Mouse (Mus musculus) hindbrain, embryonic 10.5 days (tissue): Measurements from ENCODE around the gene Slc39a5. TPM values are rescaled to one million over a fixed set of nuclear protein-coding genes. Genes with fewer than 3 reads are reported as not detected.

Experiments
- DNase-seq: peaks from one replicate; pipeline ENCODE4 v3.0.0-alpha.2; 2017; ENCODE audit warnings: low spot score
- H3K27ac ChIP-seq: fragments of 300-500 bp; sonication (generic); 2 replicates; pipeline ENCODE4 v1.5.1; 2016; ENCODE audit warnings: mild to moderate bottlenecking, moderate library complexity
- H3K27me3 ChIP-seq: fragments of 300-500 bp; sonication (generic); 2 replicates; pipeline ENCODE4 v1.6.1; 2016; ENCODE audit warnings: mild to moderate bottlenecking; ENCODE audit not compliant: poor library complexity, insufficient read depth, severe bottlenecking
- H3K36me3 ChIP-seq: fragments of 300-500 bp; sonication (generic); 2 replicates; pipeline ENCODE4 v1.6.1; 2016; ENCODE audit warnings: mild to moderate bottlenecking, moderate library complexity
- H3K4me1 ChIP-seq: fragments of 300-500 bp; sonication (generic); replicated peaks from 2 replicates; pipeline ENCODE4 v1.6.1; 2016; ENCODE audit warnings: mild to moderate bottlenecking
- H3K4me3 ChIP-seq: fragments of 300-500 bp; sonication (generic); 2 replicates; pipeline ENCODE4 v1.5.1; 2016; ENCODE audit warnings: mild to moderate bottlenecking, moderate library complexity
- H3K9me3 ChIP-seq: fragments of 300-500 bp; sonication (generic); 2 replicates; pipeline ENCODE4 v1.6.1; 2016; ENCODE audit warnings: mild to moderate bottlenecking, moderate library complexity
- WGBS: fragments of 180-500 bp; shearing (Covaris S2); methylation state at CpG from one replicate; pipeline ENCODE4 v1.1.7; 2016; 5-methylcytosine and 5-hydroxymethylcytosine counted together
- polyA plus RNA-seq: library from polyadenylated mRNA; unstranded; fragments of >200 nt; fragmentation: Nextera tagmentation; extraction: Ambion mirVana; gene quantifications from 2 replicates; pipeline ENCODE4 v1.2.1, GENCODE M21; 2016

The Slc39a5 gene
- polyA plus RNA-seq, 1 experiment from 2014 or later = not detected

DNA sequence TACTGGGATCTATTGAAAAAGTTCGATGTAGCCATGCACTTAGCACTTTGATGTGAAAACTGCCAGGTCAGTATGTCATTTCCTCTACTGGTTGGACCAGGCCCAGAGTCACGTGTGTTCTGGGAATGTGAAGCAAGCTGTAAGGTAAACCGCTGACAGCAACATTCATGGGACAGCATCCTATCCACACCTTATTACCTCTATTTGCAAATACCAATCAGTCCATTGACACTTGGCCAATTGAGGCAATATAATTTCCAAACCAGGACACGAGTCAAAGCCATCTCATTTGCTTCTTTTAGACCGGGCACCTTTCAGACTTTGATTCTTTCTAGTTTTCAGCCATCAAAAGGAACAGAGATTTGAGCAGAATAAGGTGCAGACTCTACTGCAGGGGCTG is 28.0 kb upstream of the Slc39a5 start:
- Histone ChIP-seq H3K27ac (no peak overlapping the region), H3K4me1 (no peaks in the 10 kb centered on the region), H3K27me3 (no peaks in the 10 kb centered on the region), H3K9me3 (no peaks in the 10 kb centered on the region), H3K36me3 (peaks cover 87% of the 10 kb centered on the region), H3K4me3 (no peak overlapping the region)
- DNase-seq = no peak
- WGBS = 92% methylated on average over 5 of the region's 5 CpGs

DNA sequence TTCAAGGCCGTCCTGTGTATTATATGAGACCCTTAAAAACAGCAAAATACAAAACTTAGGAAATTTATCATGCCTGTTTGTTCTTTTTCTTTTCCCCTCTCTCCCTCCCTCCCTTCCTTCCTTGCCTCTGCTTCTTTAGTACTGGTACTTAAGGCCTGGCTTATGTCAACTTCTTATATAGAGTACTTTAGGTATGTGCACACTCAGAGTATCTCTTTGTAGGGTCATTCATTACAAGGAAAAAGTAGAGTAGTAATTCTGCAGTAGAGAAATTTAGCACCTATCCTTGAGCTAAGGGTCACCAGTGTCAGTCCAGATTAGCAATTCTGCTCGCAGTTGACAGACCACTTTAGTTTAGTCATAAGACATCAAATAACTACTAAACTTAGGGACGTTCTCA is 24.2 kb upstream of the Slc39a5 start:
- peaks cover 92% of the 10 kb centered on the region for H3K36me3 ChIP-seq
- no peaks in the 10 kb centered on the region for H3K27me3 ChIP-seq
- no peaks in the 10 kb centered on the region for H3K4me1 ChIP-seq

DNA sequence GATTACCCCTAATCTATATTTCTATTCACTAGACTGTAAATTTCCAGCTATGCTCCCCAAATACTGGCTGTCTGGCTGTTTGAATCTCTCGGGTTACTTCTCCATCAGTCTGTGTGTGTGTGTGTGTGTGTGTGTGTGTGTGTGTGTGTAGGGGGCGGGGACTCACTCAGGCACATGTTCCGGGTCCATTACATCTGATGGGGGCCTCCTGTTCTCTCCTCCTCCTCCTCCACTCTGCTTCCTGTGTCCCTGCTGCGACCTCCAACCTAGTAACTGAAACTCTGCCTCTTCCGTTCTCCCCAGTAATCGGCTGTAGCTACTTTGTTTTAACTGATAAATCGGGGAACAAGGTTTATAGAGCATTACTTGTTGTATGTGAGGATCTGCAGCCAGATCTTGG is 23.6 kb upstream of the Slc39a5 start:
- DNase-seq = no peak
- Histone ChIP-seq H3K27ac (no peak overlapping the region), H3K4me1 (no peaks in the 10 kb centered on the region), H3K4me3 (no peak overlapping the region), H3K9me3 (no peaks in the 10 kb centered on the region), H3K36me3 (peaks cover 92% of the 10 kb centered on the region), H3K27me3 (no peaks in the 10 kb centered on the region)
- 80% methylated on average over 7 of the region's 7 CpGs for WGBS

More for the DNA sequence above, 24.2 kb upstream of the Slc39a5 start:
- no peak overlapping the region for H3K4me3 ChIP-seq
- no peak for DNase-seq
- 92% methylated on average over 3 of the region's 3 CpGs for WGBS
- H3K9me3 ChIP-seq = no peaks in the 10 kb centered on the region
- H3K27ac ChIP-seq = no peak overlapping the region

GRCm38 (mm10) chr10:128422426-128422825 is 21.4 kb upstream of the Slc39a5 start:
- Histone ChIP-seq H3K27me3 (no peaks in the 10 kb centered on the region), H3K4me1 (no peaks in the 10 kb centered on the region), H3K9me3 (no peaks in the 10 kb centered on the region), H3K27ac (no peak overlapping the region), H3K4me3 (no peak overlapping the region), H3K36me3 (peaks cover 95% of the 10 kb centered on the region)
- no peak for DNase-seq
- WGBS = 89% methylated on average over 5 of the region's 5 CpGs

DNA sequence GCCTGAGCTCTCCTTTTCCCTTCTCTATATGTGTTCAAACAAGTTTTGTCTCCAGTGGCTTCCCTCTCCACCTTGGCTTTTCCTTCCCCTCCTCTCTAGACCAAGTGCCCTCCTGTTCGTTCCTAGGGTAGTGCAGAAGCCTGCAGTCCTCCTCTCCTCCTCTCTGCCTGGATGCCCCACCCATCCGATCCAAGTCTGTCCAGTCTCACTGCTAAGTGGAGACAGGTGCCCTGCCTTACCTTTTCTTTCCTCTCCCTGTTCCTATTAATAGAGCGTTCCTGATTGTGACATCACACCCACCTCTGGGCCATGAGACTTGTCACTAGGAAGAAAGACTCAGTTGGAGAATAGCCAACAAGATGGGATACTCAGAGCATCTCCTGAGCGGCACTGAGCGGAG is 13.8 kb upstream of the Slc39a5 start:
- WGBS = 94% methylated on average over 5 of the region's 5 CpGs
- DNase-seq = no peak
- no peaks in the 10 kb centered on the region for H3K9me3 ChIP-seq
- H3K36me3 ChIP-seq = peaks cover 65% of the 10 kb centered on the region
- no peak overlapping the region for H3K4me3 ChIP-seq
- H3K27ac ChIP-seq = no peak overlapping the region
- no peaks in the 10 kb centered on the region for H3K27me3 ChIP-seq
- H3K4me1 ChIP-seq = peaks cover 39% of the 10 kb centered on the region

- no peaks in the 10 kb centered on the region for H3K27me3 ChIP-seq
- no peaks in the 10 kb centered on the region for H3K9me3 ChIP-seq
- H3K27ac ChIP-seq = no peak overlapping the region
- DNase-seq = no peak
- H3K36me3 ChIP-seq = peaks cover 51% of the 10 kb centered on the region
- H3K4me3 ChIP-seq = peak overlapping the region; percentile 87
- 75% methylated on average over 1 of the region's 1 CpGs for WGBS
- peaks cover 53% of the 10 kb centered on the region for H3K4me1 ChIP-seq
These were observed 12.0 kb upstream of the Slc39a5 start for GRCm38 (mm10) chr10:128413076-128413475.

DNA sequence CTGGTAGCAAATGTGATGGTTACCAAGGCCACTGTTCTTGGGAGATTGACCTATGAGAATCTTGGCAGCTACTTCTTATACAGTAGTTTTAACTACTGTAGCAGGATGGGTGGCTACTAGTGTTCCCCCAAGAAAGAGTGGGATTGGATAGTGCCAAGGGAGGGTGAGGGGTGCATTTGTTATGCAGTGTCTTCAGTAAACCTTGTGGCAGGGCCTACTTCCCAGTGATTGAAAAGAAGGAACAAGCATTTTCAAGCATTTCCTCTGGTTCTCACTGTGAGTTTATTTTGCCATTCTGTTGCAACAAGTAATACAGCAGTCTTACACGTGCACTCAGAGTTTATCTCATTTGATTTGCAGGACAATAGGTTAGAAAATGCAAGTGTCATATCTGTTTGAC is 11.5 kb upstream of the Slc39a5 start:
- peak overlapping the region; percentile 96 for H3K27ac ChIP-seq

DNA sequence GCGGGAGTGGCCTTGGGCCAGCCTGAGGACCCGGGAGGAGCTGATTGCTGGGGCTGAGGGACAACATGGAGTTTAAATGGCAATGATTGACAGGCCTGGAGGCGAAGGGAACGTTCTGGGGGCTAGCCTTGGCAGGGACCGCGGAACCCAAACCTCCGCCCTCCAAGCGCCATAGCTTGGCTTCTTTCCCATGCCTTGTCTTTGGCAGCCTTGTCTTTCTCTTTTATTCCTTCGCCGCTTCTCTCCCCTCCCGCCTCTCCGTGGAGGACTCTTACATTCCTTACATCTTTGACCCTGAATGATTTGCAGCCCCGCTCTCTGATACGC is 11.0 kb upstream of the Slc39a5 start:
- Histone ChIP-seq H3K4me3 (peak overlapping the region; percentile 87), H3K36me3 (peaks cover 51% of the 10 kb centered on the region), H3K27ac (peak overlapping the region; percentile 96), H3K4me1 (peaks cover 57% of the 10 kb centered on the region), H3K27me3 (no peaks in the 10 kb centered on the region), H3K9me3 (no peaks in the 10 kb centered on the region)
- 1% methylated on average over 14 of the region's 14 CpGs for WGBS
- DNase-seq = no peak

More for the DNA sequence above, 11.5 kb upstream of the Slc39a5 start:
- 64% methylated on average over 1 of the region's 1 CpGs for WGBS
- Histone ChIP-seq H3K27me3 (no peaks in the 10 kb centered on the region), H3K4me1 (peaks cover 57% of the 10 kb centered on the region), H3K9me3 (no peaks in the 10 kb centered on the region), H3K36me3 (peaks cover 51% of the 10 kb centered on the region), H3K4me3 (peak overlapping the region; percentile 87)
- no peak for DNase-seq

- H3K36me3 ChIP-seq = peaks cover 51% of the 10 kb centered on the region
- H3K4me3 ChIP-seq = peak within 1 kb of the TSS; percentile 87
- no peaks in the 10 kb centered on the region for H3K9me3 ChIP-seq
- under 1% methylated on average over 50 of the region's 50 CpGs for WGBS
- no peaks in the 10 kb centered on the region for H3K27me3 ChIP-seq
- peaks cover 57% of the 10 kb centered on the region for H3K4me1 ChIP-seq
- DNase-seq = peak; percentile 99
- peak within 1 kb of the TSS; percentile 96 for H3K27ac ChIP-seq
These were observed 10.4 kb upstream of the Slc39a5 start, which contains the start of the genes Nabp2 and Rnf41 for GRCm38 (mm10) chr10:128411211-128412054. Gene Nabp2 (minus strand): TSS chr10:128411492. Gene Rnf41 (plus strand): TSS chr10:128411657.

DNA sequence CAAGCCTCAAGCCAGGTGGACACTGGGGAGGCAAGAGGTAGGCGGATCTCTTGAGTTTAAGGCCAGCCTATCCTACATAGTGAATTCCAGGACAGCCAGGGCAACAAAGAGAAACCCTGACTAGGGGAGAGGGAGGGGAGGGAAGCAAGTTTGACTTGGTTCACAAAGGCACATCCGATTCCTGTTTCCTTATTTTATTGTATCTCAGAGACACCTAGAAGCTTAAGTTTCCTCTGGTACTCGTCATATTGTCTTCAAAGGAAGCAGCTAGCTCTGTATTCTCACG is 9.5 kb upstream of the Slc39a5 start:
- H3K36me3 ChIP-seq = peaks cover 51% of the 10 kb centered on the region
- 19% methylated on average over 4 of the region's 4 CpGs for WGBS
- no peaks in the 10 kb centered on the region for H3K9me3 ChIP-seq
- peak overlapping the region; percentile 96 for H3K27ac ChIP-seq
- no peaks in the 10 kb centered on the region for H3K27me3 ChIP-seq
- DNase-seq = no peak
- H3K4me1 ChIP-seq = peaks cover 57% of the 10 kb centered on the region
- peak overlapping the region; percentile 87 for H3K4me3 ChIP-seq

DNA sequence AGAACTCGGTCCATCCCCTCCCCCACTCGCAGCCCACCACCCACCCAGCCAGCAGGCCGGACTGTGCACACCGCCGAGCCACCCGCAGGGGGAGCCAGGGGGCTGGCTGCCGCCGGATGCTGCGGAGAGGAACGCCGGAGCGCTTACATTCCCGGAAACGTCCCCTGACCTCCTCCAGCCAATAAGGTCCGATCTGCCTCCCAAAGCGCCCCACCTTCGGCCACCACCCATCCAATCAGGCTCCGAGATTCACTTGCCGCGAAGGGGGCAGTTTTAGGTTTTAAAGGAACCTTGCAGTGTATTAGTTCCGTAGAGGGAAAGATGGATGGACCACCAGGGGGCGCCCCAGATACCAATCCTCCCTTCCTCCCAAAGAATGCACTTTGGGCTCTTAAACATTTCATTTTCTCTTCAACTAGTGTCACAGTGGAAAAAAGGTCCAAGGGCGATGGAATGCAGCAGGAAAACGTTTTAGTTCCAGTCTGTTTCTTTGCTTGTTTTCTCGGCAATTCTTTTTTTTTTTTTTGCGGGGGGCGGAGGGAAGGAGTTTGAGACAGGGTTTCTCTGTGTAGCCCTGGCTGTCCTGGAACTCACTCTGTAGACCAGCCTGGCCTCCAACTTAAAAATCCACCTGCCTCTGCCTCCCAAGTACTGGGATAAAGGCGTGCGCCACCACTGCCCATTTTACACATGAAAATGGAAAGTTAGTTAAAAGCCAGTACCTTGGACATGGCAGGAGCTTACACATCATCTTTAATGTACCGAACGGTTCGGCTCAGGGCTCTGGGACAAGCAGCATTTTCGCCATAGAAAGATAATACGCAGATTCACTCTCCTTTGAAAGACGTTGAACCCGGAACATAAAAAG is 8.9 kb upstream of the Slc39a5 start:
- DNase-seq = peak; percentile 98
- WGBS = 5% methylated on average over 36 of the region's 36 CpGs
- H3K4me1 ChIP-seq = peaks cover 57% of the 10 kb centered on the region
- peak overlapping the region; percentile 87 for H3K4me3 ChIP-seq
- H3K9me3 ChIP-seq = no peaks in the 10 kb centered on the region
- H3K27ac ChIP-seq = peak overlapping the region; percentile 96
- H3K27me3 ChIP-seq = no peaks in the 10 kb centered on the region
- H3K36me3 ChIP-seq = peaks cover 49% of the 10 kb centered on the region

DNA sequence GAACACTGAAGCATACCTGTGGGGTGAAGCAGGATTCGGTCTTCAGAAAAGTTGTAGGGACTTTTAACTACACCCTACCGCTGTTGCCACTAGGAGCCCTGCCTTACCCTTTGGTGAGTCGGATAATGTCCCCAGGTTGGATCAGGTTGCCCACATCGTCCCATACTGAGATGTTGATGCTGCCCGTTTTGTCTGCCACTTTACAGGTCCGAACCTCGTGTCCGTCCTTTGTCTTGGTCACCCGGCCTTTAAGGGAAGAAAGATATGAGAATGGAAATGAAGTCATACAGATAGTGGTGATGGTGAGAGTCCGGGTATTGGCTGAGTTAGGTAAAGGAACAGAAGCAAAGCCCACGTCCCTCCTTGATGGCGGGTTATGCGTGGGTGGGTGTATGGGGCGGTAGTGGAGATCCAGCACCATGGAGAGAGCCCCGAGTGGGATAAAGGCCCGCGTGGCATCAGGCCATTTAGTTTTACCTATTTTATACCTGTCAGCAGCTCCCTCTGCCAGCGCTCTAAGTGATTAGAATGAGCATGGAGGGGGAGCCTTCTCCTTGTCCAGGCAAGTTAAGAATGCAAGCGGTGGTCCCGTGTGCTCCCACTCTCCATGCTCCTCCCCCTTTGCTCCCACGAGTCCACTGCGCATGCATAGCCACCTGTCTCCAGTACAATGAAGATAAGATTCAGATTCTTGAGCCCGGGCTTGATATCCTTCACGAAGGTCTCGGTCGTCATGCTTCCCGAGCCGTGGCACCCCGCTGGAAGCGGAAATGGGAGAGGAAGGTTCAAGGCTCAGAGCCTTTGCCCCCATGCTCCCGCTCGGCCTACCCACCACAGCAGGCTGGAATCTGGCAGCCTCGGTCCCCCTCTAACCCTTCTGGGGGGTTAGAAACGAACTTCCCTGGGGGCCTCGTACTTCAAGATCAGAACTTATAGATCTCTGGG is 7.8 kb upstream of the Slc39a5 start:
- Histone ChIP-seq H3K27me3 (no peaks in the 10 kb centered on the region), H3K36me3 (peaks cover 44% of the 10 kb centered on the region), H3K27ac (peak overlapping the region; percentile 96), H3K4me1 (peaks cover 56% of the 10 kb centered on the region), H3K4me3 (peak overlapping the region; percentile 87), H3K9me3 (no peaks in the 10 kb centered on the region)
- DNase-seq = peak; percentile 53
- WGBS = 19% methylated on average over 35 of the region's 35 CpGs
